Mouse (Mus musculus): ENCODE measurements around the gene Hif3a.
"Not testable (repeated sequence)": the region's sequence is repeated elsewhere in the genome, so short reads cannot be mapped to it uniquely, and the experiment has no call there.

GRCm38 (mm10) chr7:17101631-17102030 is 39.4 kb upstream of the Hif3a start:
- TF ChIP-seq MXI1 (IDR thresholded peaks at IDR 0.05; ENCODE audit: low read depth, low read length); MEF2A (IDR thresholded peaks at IDR 0.05; ENCODE audit: borderline replicate concordance, low read depth, low read length); NELFE (IDR thresholded peaks at IDR 0.05; ENCODE audit: low read depth, low read length); GABPA (IDR thresholded peaks at IDR 0.05; ENCODE audit: insufficient replicate concordance, low read depth, low read length); POLR2AphosphoS2 (IDR thresholded peaks at IDR 0.05; ENCODE audit: low read depth, low read length); CTCF (conservative IDR thresholded peaks at IDR 0.05 in 1 of 2, IDR thresholded peaks at IDR 0.05 in 1 of 2; ENCODE audit: low read depth in 2 of 2, low read length in 2 of 2); CHD2 (IDR thresholded peaks at IDR 0.05; ENCODE audit: low read length): not testable (repeated sequence)

Measured in CH12.LX (cell line).